Mouse (Mus musculus) limb, embryonic 11.5 days (tissue): Measurements from ENCODE around the gene Prkab1. TPM values are rescaled to one million over a fixed set of nuclear protein-coding genes. Genes with fewer than 3 reads are reported as not detected.

Experiments used
- ATAC-seq: fragments of 200-750 bp; cut with Nextera tagmentation; 2 replicates; pipeline ENCODE4 v1.8.0; 2017; ENCODE audit warnings: low read depth; ENCODE audit not compliant: insufficient number of reproducible peaks, low FRiP score, low TSS enrichment
- DNase-seq: peaks from one replicate; pipeline ENCODE4 v3.0.0-alpha.2; 2015; ENCODE audit warnings: low spot score
- H3K27ac ChIP-seq: fragments of 300-500 bp; sonication (generic); replicated peaks from 2 replicates; pipeline ENCODE4 v1.5.1; 2014; ENCODE audit warnings: low read depth, mild to moderate bottlenecking, low read length
- H3K27me3 ChIP-seq: fragments of 300-500 bp; sonication (generic); 2 replicates; pipeline ENCODE4 v1.6.1; 2014; ENCODE audit warnings: mild to moderate bottlenecking, low read length, mixed read lengths; ENCODE audit not compliant: control insufficient read depth, insufficient read depth
- H3K36me3 ChIP-seq: fragments of 300-500 bp; sonication (generic); 2 replicates; pipeline ENCODE4 v1.6.1; 2014; ENCODE audit warnings: mild to moderate bottlenecking, low read length, moderate library complexity, mixed read lengths; ENCODE audit not compliant: control insufficient read depth, insufficient read depth
- H3K4me1 ChIP-seq: fragments of 300-500 bp; sonication (generic); 2 replicates; pipeline ENCODE4 v1.6.1; 2014; ENCODE audit warnings: low read length, mixed read lengths; ENCODE audit not compliant: control insufficient read depth, insufficient read depth
- H3K4me2 ChIP-seq: fragments of 300-500 bp; sonication (generic); 2 replicates; pipeline ENCODE4 v1.6.1; 2014; ENCODE audit warnings: low read depth, mild to moderate bottlenecking, moderate library complexity; ENCODE audit not compliant: severe bottlenecking
- H3K4me3 ChIP-seq: fragments of 300-500 bp; sonication (generic); 2 replicates; pipeline ENCODE4 v1.5.1; 2014; ENCODE audit warnings: low read depth, low read length
- H3K9ac ChIP-seq: fragments of 300-500 bp; sonication (generic); 2 replicates; pipeline ENCODE4 v1.6.1; 2014; ENCODE audit warnings: mild to moderate bottlenecking, low read length
- H3K9me3 ChIP-seq: fragments of 300-500 bp; sonication (generic); 2 replicates; pipeline ENCODE4 v1.6.1; 2016; ENCODE audit warnings: low read length; ENCODE audit not compliant: control insufficient read depth
- WGBS: fragments of 180-500 bp; shearing (Covaris S2); extraction: QIAGEN DNeasy Blood & Tissue Kit; methylation state at CpG from one replicate; pipeline ENCODE4 v1.1.7; 2014; 5-methylcytosine and 5-hydroxymethylcytosine counted together
- polyA plus RNA-seq: library from polyadenylated mRNA; unstranded; fragments of >200 nt; fragmentation: Nextera tagmentation; extraction: Ambion mirVana; gene quantifications from 2 replicates; pipeline ENCODE4 v1.2.1, GENCODE M21; 2014

Prkab1 gene
- 67.1 and 70.5 TPM in 2 replicates for polyA plus RNA-seq

DNA sequence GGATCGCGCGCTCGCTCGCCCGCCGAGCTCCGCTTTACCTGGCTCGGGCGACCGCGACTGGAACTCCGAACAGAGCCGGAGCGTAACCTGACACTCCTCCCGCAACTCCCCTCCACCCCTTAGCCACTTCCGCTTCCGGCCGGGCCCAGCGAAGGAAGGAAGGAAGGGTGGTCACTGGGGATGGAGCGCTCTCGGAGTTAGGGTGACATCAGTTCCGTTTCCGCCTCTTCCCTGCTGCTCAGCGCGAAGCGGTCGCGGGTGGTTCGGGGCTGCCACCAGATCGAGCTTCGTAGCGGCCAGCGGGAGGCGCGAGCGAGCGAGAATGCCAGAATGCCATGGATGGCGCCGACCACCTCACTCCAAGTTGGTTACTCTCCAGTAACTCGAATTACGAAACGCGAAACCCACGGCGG lies at the start of gene Prkab1:
TSS of gene Prkab1 (minus strand) at position 182 of the 413 bp plus-strand sequence.
- Histone ChIP-seq H3K36me3 (peaks cover 9% of the 10 kb centered on the region; the same call in 1 of the 2 replicates), H3K9ac (peak within 1 kb of the TSS; percentile 89), H3K4me3 (peak within 1 kb of the TSS; percentile 79), H3K9me3 (no peaks in the 10 kb centered on the region), H3K27me3 (no peaks in the 10 kb centered on the region), H3K27ac (peak within 1 kb of the TSS; percentile 70), H3K4me2 (peak within 1 kb of the TSS; percentile 60), H3K4me1 (0 out of 2 replicates have a peak, but pooled peaks cover 5% of the 10 kb centered on the region)
- ATAC-seq, result peak; percentile 95
- under 1% methylated on average over 46 of the region's 46 CpGs for WGBS
- peak; percentile 96 for DNase-seq

DNA sequence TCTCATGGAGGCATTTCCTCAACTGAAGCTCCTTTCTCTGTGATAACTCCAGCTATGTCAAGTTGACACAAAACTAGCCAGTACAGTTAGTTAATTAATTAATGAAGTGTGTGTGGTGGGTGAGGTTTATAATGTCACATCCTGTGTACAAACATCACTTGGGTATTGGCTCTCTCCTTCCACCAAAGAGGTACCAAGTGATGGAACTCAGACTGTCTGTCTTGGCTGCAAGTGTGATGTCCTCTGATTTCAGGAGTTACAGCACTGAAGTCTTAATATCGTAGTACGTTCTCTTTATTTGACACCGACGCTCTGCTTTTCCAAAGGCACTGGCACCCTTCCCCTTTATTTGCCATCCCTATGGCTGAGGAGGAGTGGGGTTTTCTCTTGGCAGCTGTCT lies 45.3 kb upstream of the Prkab1 start:
- no peaks in the 10 kb centered on the region for H3K36me3 ChIP-seq
- no peaks in the 10 kb centered on the region for H3K27me3 ChIP-seq
- no peaks in the 10 kb centered on the region for H3K4me1 ChIP-seq
- no peak overlapping the region for H3K4me3 ChIP-seq
- H3K9me3 ChIP-seq, result no peaks in the 10 kb centered on the region
- H3K27ac ChIP-seq, result no peak overlapping the region
- H3K4me2 ChIP-seq, result no peak overlapping the region
- ATAC-seq (no peak), DNase-seq (no peak)
- no peak overlapping the region for H3K9ac ChIP-seq
- 97% methylated on average over 4 of the region's 4 CpGs for WGBS

DNA sequence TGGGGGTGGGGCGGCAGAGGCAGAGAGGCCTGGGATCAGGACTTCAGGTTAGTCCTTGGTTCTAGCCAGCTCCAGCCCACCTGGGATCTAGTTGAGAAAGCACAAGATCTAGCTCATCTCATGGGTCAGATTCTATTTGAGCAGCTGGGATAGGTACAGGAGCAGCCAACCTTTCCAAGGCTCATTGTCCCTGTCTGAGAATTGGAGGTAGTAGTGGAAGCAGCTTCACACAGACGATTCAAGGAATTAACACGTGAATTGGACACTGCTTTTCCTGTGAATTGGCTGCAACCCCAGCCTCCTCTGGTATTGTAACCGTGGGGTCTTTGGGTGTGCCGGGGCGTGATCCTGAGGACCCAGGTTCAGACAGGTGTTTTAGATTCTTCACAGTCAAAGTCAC lies 28.5 kb upstream of the Prkab1 start:
- ATAC-seq, result no peak
- H3K36me3 ChIP-seq, result no peaks in the 10 kb centered on the region
- no peak overlapping the region for H3K27ac ChIP-seq

DNA sequence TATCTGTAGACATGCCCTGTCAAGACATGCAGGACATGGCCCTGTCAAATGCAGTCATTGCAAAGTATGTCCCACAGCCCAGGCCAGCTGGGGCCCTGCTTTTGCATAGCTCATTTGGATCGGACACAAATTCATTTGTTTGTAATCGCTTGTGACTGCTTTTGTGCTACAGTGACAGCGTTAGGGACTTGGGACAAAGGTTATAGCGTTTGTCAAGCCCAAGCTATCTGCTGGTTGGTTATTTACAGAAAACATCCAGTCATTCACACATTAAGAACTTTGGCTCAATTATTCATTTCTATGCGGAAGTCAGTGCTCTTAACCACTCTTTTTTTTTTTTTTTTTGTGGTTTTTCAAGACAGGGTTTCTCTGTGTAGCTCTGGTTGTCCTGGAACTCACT lies 27.9 kb upstream of the Prkab1 start:
- DNase-seq (no peak), ATAC-seq (no peak)
- Histone ChIP-seq H3K27ac (no peak overlapping the region), H3K4me1 (no peaks in the 10 kb centered on the region), H3K27me3 (no peaks in the 10 kb centered on the region), H3K9me3 (no peaks in the 10 kb centered on the region), H3K4me2 (no peak overlapping the region), H3K4me3 (no peak overlapping the region), H3K9ac (no peak overlapping the region), H3K36me3 (no peaks in the 10 kb centered on the region)
- 90% methylated on average over 5 of the region's 5 CpGs for WGBS

More for the DNA sequence above, 28.5 kb upstream of the Prkab1 start:
- no peaks in the 10 kb centered on the region for H3K4me1 ChIP-seq
- no peak overlapping the region for H3K4me2 ChIP-seq
- H3K9ac ChIP-seq, result no peak overlapping the region
- 62% methylated on average over 6 of the region's 6 CpGs for WGBS
- no peak overlapping the region for H3K4me3 ChIP-seq
- DNase-seq, result no peak
- H3K27me3 ChIP-seq, result no peaks in the 10 kb centered on the region
- H3K9me3 ChIP-seq, result no peaks in the 10 kb centered on the region

DNA sequence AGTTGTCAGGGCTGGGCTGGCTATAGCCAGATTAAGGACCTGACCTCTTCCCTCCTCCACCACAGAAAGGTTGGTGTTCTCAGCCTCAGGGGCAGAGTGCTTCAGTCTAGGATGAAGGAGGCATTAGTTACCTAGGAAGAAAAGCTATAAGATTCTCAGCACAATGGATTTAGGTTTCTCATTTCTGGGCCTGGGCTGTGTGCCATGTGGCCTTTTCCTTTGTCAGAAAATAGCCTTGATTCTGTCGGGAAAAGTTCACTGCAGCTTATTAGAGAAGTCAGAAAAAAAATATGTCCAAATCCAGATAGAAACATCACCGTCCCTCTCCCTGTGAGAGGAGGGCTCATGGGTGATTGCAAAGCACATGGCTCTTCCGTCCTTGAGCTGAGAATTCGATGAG lies 25.5 kb upstream of the Prkab1 start:
- H3K4me1 ChIP-seq, result no peaks in the 10 kb centered on the region
- 82% methylated on average over 4 of the region's 4 CpGs for WGBS
- ATAC-seq (no peak), DNase-seq (no peak)
- H3K4me3 ChIP-seq, result no peak overlapping the region
- H3K27me3 ChIP-seq, result no peaks in the 10 kb centered on the region
- no peaks in the 10 kb centered on the region for H3K36me3 ChIP-seq
- no peak overlapping the region for H3K9ac ChIP-seq
- H3K4me2 ChIP-seq, result no peak overlapping the region
- H3K9me3 ChIP-seq, result no peaks in the 10 kb centered on the region
- H3K27ac ChIP-seq, result no peak overlapping the region

DNA sequence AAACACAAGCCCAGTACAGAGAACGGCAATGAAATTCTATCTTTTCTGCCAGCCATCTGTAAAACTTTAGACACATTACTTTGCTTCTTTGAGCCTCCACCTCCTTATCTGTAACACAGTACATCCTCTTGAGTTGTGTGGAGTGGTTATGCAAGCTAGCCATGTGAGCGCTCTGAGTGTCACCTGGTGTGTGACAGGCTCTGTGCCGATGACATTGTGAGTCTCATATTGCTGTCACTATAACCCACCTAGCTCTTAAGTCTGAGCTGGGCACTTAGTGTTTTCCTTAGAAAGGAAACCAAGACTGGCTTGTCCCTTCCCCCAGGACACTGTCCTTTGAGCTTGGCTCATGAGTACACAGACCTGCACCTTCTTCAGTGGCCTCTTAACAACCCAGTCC lies 24.0 kb upstream of the Prkab1 start:
- Histone ChIP-seq H3K4me3 (no peak overlapping the region), H3K4me1 (no peaks in the 10 kb centered on the region), H3K9ac (no peak overlapping the region), H3K27me3 (no peaks in the 10 kb centered on the region), H3K36me3 (no peaks in the 10 kb centered on the region), H3K27ac (no peak overlapping the region), H3K4me2 (no peak overlapping the region), H3K9me3 (no peaks in the 10 kb centered on the region)
- ATAC-seq (no peak), DNase-seq (no peak)
- 99% methylated on average over 3 of the region's 3 CpGs for WGBS

DNA sequence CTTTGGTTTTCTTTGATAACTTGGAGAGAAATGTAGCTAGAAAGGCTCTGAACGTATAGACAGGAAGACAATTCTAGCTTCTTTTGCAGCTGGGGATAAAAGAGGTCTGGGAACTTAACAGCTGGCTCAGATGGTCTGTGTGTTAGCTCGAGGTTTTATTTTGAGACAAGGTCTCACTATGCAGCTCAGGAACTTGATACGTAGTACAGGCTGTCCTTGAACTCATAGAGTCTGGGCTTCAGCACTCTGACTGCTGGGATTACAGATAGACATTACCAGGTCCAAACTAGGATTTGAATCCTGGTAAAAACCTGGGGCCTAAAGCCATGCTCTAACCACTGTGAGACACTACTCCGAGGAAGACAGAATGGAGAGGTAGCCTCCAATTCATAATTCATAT lies 21.9 kb upstream of the Prkab1 start:
- 77% methylated on average over 4 of the region's 4 CpGs for WGBS
- DNase-seq (no peak), ATAC-seq (no peak)
- no peak overlapping the region for H3K9ac ChIP-seq
- H3K27ac ChIP-seq, result no peak overlapping the region
- H3K9me3 ChIP-seq, result no peaks in the 10 kb centered on the region
- H3K4me2 ChIP-seq, result no peak overlapping the region
- no peaks in the 10 kb centered on the region for H3K4me1 ChIP-seq
- H3K27me3 ChIP-seq, result no peaks in the 10 kb centered on the region
- no peak overlapping the region for H3K4me3 ChIP-seq
- H3K36me3 ChIP-seq, result no peaks in the 10 kb centered on the region

DNA sequence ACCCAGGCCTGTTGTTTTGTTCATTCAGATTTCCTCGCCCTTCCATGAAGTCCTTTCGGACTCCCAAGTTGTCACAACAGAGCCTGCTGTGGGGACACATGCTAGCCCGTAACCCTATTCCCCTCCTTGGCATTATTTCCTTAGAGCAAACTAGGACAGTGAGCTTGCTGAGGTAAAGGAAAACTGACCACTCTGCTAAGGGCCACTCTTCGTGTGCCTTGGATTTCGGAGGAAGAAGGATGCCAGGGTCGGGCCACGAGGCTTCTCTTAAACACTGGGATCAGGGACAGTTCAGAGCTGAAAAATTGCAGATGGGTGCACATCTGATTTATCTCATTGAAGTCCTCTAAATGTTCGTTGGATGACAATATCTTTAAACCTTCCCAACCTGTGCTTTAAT lies 21.3 kb upstream of the Prkab1 start:
- H3K36me3 ChIP-seq, result no peaks in the 10 kb centered on the region
- WGBS, result 88% methylated on average over 8 of the region's 8 CpGs
- ATAC-seq, result no peak

DNA sequence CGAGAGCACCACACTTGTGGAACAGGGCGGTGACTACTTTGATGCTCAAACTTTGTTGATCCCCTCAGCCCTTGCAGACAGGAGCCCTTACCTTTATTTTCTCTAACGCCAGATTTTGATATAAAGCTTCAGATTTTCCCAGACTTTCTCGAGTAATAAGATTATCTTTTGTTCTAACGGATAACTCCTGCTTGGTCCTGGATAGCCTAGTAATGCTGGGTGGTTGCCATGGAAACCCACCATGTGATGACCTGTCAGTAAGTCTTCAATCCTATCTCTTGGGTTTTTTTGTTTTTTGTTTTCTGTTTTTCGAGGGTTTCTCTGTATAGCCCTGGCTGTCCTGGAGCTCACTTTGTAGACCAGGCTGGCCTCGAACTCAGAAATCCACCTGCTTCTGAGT lies 17.9 kb upstream of the Prkab1 start:
- ATAC-seq (no peak), DNase-seq (no peak)
- Histone ChIP-seq H3K4me1 (no peaks in the 10 kb centered on the region), H3K9me3 (no peaks in the 10 kb centered on the region), H3K27ac (no peak overlapping the region), H3K27me3 (no peaks in the 10 kb centered on the region), H3K4me3 (no peak overlapping the region), H3K36me3 (no peaks in the 10 kb centered on the region), H3K9ac (no peak overlapping the region), H3K4me2 (no peak overlapping the region)
- 77% methylated on average over 7 of the region's 7 CpGs for WGBS

More for the DNA sequence above, 21.3 kb upstream of the Prkab1 start:
- no peak overlapping the region for H3K9ac ChIP-seq
- no peak for DNase-seq
- H3K27me3 ChIP-seq, result no peaks in the 10 kb centered on the region
- H3K27ac ChIP-seq, result no peak overlapping the region
- H3K9me3 ChIP-seq, result no peaks in the 10 kb centered on the region
- no peak overlapping the region for H3K4me2 ChIP-seq
- no peak overlapping the region for H3K4me3 ChIP-seq
- no peaks in the 10 kb centered on the region for H3K4me1 ChIP-seq
